Mouse (Mus musculus): ENCODE measurements around the gene Coro2a.

DNA sequence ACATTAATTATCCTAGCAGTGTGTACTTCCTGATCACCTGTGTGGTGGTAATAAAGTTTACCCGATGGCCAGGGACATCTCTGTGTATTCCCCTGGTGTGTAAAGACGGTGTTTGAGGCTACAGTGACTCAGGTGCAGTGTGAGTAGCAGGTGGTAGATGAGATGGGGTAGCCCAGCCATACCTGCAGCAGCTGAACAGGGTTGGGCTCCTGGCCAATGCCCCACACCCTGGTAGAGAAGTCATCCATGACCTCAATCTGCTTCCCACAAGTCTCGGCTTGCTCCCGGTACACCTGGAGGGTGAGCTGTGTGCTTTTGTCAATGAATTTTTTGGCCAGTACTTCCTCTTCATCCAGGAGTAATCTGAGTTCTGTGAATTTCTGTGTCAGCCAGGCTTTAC lies 78.7 kb downstream of the Coro2a start:
- no peak for TF ChIP-seq MAFK (IDR thresholded peaks at IDR 0.05; ENCODE audit: borderline replicate concordance, low read depth, low read length)
- TF ChIP-seq EP300 (IDR thresholded peaks at IDR 0.05; ENCODE audit: low read depth in 1 of 2, low read length in 2 of 2): no peak
- TF ChIP-seq HCFC1 (IDR thresholded peaks at IDR 0.05; ENCODE audit: low read depth, low read length): no peak
- TF ChIP-seq CTCF (IDR thresholded peaks at IDR 0.05 in 2 of 3, conservative IDR thresholded peaks at IDR 0.05 in 1 of 3; ENCODE audit: control insufficient read depth in 1 of 3, insufficient read depth in 1 of 3, low read depth in 2 of 3, low read length in 3 of 3, poor library complexity in 1 of 3, severe bottlenecking in 1 of 3): no peak
- no peak for TF ChIP-seq USF1 (IDR thresholded peaks at IDR 0.05; ENCODE audit: low read depth, low read length)
- TF ChIP-seq MYC (IDR thresholded peaks at IDR 0.05; ENCODE audit: low read depth, low read length): no peak
